Mouse (Mus musculus): ENCODE results near the gene Nlgn3. TPM values are rescaled to one million over a fixed set of nuclear protein-coding genes. Genes with fewer than 3 reads are reported as not detected.

Gene Nlgn3
- polyA plus RNA-seq (2017; shearing (Covaris generic)) = under 1 TPM in 1 of 2 experiments, not detected in 1; 0.28 TPM

DNA sequence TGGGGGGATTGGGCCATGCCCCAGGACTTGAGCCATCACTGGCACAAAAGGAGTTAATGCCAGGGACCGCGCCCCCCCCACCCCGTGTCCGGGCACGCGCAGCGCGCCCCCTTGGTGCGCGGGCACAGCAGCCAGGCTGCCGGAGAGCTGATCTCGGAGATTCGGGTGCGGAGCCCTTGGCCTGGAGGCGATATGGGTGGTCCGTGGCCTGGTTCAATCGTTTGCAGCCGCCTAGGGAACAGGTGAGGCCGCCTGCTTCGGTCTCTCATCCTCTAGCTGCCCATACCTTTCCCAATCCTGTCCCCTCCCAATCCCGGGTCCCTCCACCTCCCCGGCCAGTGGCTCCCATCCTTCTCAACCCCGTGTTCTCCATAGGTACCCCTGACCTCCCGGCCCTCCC, at the start of gene Nlgn3:
Nlgn3 (plus strand) TSS at position 114 of the 400 bp plus-strand sequence.

DNA sequence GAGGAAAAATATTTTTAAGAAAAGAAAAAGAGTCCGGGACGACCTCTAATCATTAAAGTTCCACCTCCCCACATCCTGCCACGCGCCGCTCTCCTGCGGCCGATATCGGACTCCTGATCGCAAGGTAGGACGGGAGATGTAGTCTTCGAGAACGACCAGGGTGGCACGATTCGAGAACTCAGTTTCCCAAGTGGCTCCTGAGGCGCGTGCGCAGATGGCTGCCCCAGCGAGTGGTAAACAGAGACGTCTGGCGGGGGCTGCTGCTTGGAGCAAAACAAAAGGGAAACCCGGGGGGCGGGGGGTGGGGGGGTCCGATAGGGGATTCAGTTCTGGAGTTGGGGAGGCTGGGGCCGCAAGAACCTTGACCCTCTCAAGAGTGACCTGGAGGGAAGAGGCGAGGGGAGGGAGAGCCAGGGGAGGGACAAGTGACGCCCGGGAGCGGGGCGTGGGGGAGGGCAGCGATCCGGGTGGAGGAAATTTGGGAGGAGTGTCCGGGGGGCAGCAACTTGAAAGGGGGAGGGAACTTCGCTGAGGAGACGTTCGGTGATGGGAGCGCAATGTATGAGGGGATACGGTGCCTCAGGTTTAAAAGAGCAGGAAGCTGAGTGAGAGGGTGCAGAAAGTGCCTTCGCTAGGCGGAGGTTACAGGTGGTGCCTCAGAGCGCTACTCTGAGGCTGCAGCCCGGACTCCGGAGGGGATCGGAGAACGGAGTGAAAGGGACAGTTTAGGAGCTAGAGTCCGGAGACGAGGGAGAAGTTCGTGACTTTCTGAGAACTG, 44.8 kb upstream of the Nlgn3 start, which contains the start of gene Foxo4:
Foxo4 (plus strand) TSS at position 577 of the 778 bp plus-strand sequence.

DNA sequence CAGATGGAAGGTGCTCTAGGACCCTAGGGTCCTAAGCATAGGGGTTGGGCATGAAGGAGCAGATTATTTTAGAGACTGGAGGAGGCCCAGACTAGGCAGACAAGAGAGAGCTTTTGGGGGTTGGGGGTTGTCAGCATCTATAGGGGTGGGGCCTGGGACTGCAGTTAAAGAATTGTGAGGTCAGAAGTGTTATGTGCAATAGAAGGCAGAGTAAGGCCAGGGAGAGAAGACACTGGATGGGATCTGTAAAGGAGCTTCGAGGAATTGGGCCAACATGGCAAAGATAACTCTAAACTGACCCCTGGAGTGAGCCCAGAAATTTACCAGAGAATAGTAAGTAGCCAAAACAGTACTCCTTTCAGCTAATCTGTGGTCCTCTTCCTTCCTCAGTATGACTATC, 35.1 kb upstream of the Nlgn3 start, which contains the start of gene Gm614:
Gm614 (minus strand) TSS at position 101 of the 400 bp plus-strand sequence.

DNA sequence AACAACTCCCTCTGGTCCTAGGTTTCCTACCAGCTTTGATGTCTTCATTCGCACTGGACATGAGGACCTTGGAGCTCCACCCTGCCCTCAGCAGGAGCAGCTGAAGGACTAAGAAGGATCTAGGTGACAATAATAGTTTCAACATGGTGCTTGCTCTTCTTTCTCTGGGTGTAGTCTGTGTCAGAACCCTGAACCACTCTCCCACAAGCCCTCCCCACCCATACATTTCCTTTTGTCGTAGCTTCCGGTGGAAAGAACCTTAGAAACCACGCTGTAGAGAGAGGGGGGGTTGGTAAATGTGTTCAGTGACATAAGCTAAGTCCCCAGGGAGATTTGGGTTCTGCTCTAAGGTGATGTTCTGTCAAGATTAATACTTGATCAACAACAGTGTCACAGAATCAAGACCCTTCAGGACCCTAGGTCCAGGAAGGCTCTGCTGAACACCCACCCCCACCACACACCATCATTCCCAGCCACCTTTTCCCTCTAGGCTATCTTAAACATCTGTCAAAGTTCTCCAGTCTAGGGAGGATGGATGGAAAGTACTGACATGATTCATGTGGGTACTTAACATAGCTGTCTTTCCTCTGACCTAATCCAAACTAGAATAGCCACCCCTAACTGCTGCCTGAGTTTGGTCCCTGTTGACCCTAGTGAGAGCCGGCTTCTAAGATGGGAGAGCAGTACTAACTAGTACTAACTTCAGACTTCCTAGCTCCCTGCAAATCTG, 30.8 kb upstream of the Nlgn3 start, which contains the start of gene Il2rg:
Il2rg (minus strand) TSS at position 231 of the 730 bp plus-strand sequence.

DNA sequence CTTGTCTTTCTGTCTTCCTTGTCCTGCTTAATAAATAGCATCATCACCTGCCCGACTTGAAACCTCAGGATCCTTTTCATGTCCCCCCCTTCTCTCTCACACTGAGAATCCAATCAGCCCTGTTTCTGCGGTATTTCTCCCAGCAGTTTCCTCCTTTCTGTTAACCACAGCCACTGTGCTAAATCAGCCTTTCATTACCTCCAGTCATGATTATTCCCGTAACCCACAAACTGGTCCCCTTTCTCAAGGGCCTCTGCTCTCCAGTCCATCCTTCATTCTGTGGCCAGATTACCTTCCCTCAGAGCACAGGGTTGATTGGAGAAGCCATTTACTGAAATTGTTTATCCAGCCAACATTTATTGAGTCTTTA, 30.2 kb upstream of the Nlgn3 start, which contains the start of gene Gm20489:
Gm20489 (minus strand) TSS at position 269 of the 370 bp plus-strand sequence.

DNA sequence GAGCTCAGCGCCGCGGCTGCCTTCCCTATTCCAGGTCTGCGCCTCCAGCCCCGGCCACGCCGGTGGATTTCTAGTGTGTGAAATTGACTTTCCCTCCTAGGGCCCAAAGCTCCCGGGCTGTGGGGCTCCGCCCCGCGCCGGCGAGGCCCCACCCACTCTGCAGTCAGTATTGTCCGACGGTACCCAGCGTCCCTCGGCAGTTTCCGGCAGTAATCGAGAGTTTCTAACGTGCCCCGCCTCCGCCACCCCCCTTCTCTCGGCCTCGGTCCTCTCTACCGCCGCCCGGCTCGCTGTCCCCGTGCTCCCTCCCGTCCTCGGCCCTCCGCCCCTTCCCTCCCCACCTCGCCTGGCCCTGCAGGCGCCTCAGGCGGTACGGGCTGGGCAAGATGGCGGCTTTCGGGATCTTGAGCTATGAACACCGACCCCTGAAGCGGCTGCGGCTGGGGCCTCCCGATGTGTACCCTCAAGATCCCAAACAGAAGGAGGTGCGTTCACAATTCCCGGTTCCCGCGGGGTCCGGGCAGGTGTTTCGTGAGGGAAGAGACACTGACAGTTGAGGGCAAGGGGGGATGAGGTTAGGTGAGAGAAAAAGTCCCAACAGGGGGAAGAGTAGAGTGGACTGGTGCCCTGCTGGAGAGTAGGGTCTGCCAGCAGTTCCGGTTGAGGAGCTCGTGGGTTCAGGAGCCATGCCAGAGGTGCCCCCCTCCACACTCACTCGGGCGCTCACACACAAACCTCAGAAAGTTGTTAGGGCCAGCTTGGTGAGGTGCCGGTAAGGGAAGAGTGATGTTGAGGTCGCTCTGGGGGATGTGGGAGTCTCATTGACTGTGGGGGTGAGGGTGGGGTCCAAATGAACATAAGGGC, 24.9 kb upstream of the Nlgn3 start, which contains the start of gene Med12:
Med12 (plus strand) TSS at position 156 of the 864 bp plus-strand sequence.

Other genes with a start within 250 kb of the Nlgn3 start
- not detected for gene Tex11, start 239.5 kb upstream of the Nlgn3 start, polyA plus RNA-seq (2017; shearing (Covaris generic))
- gene Slc7a3, start 213.1 kb upstream of the Nlgn3 start, polyA plus RNA-seq (2017; shearing (Covaris generic)) = not detected
- gene Snx12, start 76.6 kb upstream of the Nlgn3 start, polyA plus RNA-seq (2017; shearing (Covaris generic)) = 10 to 100 TPM; 49.0 to 62.8 TPM
- gene Foxo4, start 44.6 kb upstream of the Nlgn3 start, polyA plus RNA-seq (2017; shearing (Covaris generic)) = 1 to 10 TPM; 2.2 TPM
- 1 to 10 TPM; 2.3 to 4.0 TPM for gene Gm614, start 35.2 kb upstream of the Nlgn3 start, polyA plus RNA-seq (2017; shearing (Covaris generic))
- gene Il2rg, start 30.9 kb upstream of the Nlgn3 start, polyA plus RNA-seq (2017; shearing (Covaris generic)) = 1,000 to 10,000 TPM; 1,270 to 1,829 TPM
- not detected for gene Gm20489, start 30.1 kb upstream of the Nlgn3 start, polyA plus RNA-seq (2017; shearing (Covaris generic))
- gene Med12, start 25.1 kb upstream of the Nlgn3 start, polyA plus RNA-seq (2017; shearing (Covaris generic)) = 10 to 100 TPM; 52.0 to 84.8 TPM
- not detected for gene Gjb1, start 77.2 kb downstream of the Nlgn3 start, polyA plus RNA-seq (2017; shearing (Covaris generic))
- 10 to 100 TPM; 14.0 to 15.8 TPM for gene Zmym3, start 121.7 kb downstream of the Nlgn3 start, polyA plus RNA-seq (2017; shearing (Covaris generic))
- gene Nono, start 130.2 kb downstream of the Nlgn3 start, polyA plus RNA-seq (2017; shearing (Covaris generic)) = 100 to 1,000 TPM; 268 to 276 TPM
- 1 to 10 TPM in 1 of 2 experiments, under 1 TPM in 1; 0.29 to 1.7 TPM for gene Itgb1bp2, start 149.9 kb downstream of the Nlgn3 start, polyA plus RNA-seq (2017; shearing (Covaris generic))
- 10 to 100 TPM; 12.5 to 18.3 TPM for gene Taf1, start 233.6 kb downstream of the Nlgn3 start, polyA plus RNA-seq (2017; shearing (Covaris generic))

Data from activated CD4-positive, CD25-positive, alpha-beta regulatory T cell (primary cell).